Mouse (Mus musculus) skeletal muscle tissue, adult 2 months (tissue): Measurements from ENCODE around the gene Bmpr1b.

ENCODE experiments used
- DNase-seq: peaks from one replicate; pipeline ENCODE4 v3.0.0-alpha.2; 2012; ENCODE audit warnings: low read depth, low spot score

The Bmpr1b gene

DNA sequence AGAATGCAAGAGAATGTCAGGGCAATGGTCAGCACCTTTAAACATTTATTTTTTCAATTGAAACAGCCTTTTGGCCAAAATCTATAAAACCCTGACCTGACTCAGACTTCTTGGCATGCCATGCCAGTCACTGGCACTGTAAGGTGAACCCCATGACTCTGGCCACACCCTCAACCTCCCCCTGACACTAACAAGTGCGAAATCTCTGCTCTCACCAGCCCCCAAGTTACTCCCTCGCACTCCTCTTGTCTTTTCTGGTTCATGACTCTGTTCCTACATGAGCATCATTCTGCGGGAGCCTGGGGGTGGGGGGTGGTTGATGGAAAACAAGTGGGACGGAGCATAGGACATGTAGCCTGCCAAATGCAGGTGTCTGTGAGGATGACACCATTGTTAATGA, 135.1 kb downstream of the Bmpr1b start:
- no peak for DNase-seq

DNA sequence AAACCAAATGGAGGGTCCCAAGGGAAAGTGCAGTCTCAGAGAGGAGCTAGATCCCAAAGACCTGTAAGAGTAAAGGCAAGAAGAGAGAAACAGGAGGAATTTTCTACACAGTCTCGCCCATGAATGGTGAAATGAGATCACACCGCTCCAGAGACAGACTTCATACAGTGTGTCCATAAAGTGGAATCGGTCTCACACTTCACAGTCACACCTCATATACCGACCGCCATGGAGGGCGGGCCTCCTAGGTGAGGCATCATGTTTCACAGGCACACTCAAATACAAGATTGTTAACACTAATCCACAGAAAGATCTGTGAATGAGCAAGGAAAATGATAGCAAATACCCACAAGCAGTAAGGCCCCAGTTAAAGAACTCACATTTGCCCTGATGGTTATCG, 149.5 kb downstream of the Bmpr1b start:
- no peak for DNase-seq

DNA sequence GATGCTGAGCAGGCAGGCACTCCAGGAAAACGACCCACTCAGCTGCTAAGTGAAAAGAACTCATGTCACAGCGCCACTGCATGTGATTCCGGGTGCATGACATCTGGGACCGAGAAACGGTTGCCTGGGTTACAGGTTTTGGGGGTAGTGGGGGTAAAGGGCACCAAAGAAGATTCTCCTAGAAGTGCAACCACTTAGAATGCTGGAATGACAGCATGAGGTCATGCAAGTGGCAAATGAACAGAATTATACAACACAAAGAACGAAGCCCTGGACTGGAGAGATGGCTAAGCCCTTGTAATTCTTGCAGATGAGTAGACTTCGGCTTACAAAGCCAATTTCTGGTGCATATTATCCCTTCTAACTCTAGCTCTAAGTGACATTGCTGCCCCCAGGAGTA, 184.7 kb downstream of the Bmpr1b start:
- DNase-seq = no peak

DNA sequence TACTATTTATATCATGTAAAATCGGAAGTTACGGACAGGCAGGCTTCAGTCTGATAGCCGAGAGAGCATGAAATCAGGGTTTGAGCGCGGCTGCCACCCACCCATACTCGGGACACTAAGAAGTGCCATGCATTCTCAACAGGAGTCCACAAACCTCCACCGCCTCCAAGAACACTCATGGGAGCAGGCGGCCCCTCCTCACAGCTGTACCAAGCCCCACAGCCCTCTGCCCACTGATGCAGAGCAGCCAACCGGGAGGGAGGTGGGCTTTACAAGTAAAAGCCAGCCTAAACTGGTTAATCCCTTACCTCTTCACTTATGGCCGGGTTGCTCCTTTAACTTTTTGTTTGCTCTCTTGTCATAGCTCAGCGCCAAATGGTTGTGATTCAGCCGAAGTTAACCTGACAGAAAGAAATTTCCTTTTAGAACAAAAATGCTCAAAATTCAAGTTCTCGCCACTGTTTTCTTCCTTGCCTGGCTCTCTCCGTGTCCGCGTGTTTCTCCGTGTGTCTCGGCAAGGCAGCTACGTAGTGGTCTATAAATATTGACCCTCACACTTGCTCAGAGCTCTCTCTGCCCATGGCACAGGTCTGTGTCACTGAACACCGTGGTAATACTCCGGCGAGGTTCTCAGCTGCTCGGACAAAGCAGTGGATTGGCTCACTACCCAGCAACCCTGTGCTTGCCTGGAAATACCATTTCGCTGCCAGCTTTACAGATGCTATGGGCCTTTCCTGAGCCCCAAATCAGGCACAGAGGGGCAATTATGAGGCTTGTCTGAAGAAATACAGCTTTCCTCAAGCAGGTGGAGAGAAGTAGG, 187.4 kb downstream of the Bmpr1b start:
- peak; percentile 65 for DNase-seq

DNA sequence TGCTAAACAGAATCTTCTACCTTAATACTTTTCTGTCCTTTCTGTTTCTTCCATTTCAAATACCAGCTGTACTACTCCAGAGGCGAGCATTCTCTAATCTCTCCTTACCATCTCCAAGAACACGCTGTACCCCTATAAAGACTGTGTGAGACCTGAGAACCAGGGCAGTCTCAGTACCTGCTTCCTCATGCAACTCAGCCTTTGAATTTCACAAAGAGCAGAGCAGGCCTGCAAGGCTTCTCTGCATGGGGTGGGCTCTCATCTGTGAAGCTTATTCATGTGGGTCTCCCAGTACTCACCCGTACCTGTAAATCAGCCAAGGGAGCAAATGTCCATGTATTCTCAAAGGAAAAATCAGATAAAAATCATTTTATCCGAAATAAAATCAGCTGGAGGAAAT, 203.0 kb downstream of the Bmpr1b start:
- DNase-seq = peak; percentile 4

DNA sequence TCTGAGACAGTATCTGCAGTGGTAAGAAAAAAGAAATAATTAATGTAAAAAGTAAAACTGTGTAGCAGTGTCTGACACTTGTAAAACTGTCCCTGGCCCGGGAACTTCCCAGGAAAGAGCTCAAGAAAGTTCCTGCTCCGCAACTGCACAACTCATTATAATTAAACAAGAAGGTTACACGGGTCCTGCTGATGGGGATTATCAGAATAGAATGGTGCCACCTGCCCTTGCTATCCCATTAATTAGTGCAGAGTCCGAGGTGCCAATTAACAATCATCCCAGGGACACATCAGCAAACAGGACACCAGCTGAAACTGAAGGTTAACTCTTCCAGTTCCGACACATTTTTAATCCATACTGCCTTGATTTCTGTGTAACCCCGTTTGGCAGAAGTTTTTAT, 216.3 kb downstream of the Bmpr1b start:
- DNase-seq = no peak

DNA sequence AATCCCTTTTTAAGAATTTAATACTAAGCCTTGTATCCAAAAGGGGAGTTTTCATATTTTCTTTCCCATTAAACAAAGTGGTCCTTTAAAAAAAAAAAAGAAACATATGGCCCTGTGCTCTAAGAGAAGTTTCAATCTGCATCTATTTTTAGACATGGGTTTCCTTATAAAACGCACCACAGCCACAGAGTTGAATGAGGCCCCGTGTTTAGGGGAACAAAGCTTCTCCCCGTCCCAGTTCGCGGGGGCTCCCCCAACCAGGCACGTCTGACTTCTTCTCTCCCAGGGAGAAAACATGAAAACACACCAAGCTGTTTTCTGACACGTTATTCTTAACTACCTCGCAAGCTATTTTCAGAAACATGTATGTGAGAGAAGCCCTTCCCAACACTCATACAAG, 218.6 kb downstream of the Bmpr1b start:
- no peak for DNase-seq

DNA sequence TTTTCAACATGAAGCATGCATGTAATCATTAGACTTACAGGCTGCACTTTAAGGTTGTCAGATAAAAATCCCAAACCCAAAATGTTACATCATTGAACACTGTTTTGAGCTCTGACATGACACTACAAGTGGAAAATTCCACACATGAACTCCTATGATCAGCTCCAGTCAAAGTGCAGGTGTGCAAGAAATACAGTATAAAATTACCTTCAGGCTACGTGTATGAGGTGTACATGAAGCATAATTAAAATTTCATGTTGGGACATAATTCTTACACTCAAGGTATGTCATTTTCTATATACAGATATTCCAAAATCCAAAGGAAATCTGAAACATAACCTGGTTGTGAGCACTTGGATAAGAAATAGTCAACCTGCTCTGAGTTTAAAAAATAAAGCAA, 220.7 kb downstream of the Bmpr1b start:
- DNase-seq = no peak

DNA sequence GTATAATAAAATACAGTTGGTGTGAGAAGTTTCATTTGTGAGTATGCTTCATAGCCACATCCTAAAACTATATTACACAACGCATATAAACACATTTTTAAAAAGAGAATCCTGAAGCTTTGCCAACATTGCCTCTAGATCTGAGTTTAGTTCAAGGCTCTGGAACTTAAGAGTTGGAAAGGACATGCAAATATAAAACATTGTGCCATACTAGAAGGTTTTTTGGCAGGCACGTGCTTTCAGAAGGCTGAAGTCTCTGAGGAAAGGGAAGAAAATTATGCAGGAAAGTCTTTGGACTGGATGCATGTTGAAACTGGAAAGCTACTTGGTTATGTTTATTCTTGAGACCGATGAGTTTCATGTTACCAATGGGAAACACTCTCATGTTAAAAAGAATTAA, 221.1 kb downstream of the Bmpr1b start:
- DNase-seq = no peak

DNA sequence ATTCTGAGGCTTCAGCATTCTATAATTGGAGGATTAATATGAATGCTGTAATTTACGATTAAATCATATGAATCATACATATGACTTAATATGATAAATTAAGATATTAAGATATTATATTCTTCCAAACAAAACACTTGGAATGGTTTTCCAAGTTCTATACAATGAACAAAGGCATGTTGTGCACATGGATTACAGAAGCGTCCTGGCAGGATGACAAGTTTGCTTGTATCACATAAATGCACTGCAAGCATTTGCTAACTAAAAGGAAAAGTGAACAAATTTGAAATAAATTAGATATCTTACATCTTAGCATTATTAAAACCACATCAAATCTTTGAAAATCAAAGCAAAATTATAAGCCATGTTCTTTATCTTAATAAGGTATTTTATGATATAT, 222.4 kb downstream of the Bmpr1b start:
- no peak for DNase-seq

DNA sequence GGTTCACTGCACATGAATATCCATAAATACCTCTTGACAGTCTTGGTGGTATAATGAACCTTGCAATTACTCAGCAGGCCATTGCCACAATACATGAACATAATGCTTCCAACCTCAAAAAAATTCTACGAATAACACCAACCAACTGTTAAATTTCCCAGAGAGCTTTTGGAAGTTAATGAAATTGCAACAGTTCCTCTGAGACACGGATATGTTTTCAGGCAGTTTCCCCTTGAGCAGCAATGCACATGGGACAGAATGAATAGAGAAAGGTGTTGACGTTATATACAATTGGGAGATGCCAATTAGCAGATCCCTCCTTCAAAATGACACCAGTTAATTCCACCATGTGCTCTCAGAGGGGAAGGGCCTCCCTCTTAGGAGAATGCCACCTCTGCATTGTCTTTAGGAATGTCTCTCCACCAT, 225.9 kb downstream of the Bmpr1b start:
- no peak for DNase-seq

DNA sequence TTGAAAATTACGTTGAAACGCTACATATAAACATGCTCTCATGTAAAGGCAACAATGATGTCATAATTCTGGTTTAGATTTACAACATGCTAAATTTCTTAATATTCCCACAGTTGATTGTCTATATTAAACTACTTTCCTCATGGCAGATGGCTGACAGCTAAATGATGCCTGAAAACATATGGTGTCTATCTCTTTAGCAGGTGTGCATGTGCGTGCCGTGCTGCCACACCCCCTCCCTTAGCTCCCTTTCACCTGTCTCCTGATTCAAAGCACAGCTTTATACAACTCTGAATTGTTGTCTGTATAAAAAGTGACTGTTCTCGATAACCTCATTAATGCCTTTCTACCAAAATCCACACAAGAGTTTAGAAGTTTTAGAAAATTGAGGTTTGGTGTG, 229.0 kb downstream of the Bmpr1b start:
- DNase-seq = no peak

DNA sequence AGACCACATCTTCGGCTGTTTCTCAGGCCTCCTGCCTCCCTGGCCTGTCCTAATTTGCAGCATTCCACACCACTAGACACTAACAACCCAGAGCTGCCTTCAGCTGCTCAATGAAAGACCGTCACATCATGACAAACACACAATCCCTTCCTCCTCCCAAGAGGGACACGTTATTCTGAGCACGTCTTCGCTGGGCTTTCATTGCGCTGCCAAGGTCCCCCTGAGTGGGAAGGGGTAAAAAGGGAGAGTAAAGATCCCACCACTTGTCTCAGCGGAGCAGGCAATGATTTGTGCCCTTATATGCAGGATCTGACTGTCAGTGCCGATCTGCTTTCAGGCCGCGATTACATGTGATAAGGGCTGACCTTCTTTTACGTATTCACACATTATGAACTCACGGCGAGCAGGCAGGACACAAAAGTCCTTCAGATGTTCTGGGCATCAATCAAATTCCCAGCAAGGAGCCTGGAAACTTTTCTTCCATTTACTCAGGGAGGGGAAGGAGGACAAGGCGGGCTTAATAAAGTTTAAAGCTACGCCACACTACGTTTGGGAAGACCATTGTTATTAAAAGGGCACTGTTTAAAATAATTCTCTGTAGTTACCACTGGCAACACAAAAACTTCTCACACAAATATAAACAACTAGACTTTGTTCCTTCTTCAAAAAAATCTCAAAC, 232.5 kb downstream of the Bmpr1b start:
- DNase-seq = no peak

DNA sequence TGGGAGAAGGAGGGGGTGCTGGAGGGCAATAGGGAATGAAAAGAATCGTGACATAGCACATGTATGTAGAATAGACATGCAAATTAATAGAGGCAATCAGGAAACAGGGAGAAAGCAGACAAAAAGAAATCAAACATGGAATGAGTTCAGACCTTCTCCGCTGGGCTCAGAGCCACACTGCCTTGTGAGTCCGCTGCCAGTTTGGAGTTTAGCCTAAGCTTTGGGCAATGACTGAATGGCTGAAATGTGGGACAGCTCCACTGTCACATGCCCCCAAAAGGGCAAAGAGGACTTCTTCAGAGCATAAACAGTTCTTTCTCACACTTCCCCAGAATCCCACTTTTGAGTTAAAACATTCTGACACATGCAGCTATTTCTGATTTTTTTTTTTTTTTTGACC, 236.3 kb downstream of the Bmpr1b start:
- peak; percentile 13 for DNase-seq

DNA sequence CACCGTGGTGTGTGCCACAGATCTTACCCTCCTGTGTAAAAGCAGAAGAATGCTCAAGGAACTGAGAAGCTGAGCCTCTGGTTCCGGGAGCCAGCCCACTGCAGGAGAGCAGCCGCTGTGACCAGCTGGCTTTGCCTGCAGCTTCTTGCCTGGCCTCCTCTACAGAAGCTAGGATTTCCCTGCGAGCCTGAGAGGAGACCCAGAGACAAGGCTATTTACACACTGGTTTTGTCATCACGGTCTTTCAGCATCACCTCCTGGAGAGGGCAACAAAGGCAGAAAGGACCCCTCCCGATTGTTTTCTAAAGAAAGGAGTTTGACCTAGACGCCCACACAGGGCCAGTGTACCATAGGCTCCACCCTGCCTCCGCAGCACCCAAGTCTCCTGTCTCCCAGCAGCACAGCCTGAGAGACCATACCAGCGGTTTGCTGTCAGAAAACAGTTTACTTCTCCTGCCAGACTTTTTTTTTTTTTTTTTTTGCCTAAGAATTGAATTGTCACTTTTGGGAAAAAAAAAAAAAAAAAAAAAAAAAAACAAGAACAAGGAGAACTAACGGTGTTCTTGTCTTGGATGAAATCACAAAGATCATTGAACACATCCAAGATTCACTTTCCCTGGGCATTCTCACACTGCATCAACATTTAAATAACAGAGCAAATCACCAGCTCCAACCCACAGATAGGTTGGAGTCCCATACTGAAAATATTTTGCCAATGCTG, 237.7 kb downstream of the Bmpr1b start:
- no peak for DNase-seq

DNA sequence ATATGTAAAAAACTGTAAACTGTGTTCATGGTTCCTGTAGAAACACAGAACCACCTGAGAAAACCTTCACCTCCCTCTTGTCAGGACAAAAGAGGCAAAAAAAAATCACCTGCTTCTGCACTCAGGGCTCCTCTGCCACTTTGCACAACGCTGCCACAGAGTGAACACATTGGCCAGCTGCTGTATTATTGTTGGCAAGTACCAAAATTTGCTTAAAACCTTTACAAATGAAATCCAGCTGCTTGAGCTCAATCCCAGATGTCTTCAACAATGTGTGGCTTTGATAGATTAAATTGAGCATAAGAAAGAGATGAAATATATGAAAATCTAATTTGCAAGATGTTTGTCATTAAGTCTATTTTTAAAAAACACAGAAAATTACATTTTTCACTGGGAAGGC, 245.8 kb downstream of the Bmpr1b start:
- DNase-seq = no peak

DNA sequence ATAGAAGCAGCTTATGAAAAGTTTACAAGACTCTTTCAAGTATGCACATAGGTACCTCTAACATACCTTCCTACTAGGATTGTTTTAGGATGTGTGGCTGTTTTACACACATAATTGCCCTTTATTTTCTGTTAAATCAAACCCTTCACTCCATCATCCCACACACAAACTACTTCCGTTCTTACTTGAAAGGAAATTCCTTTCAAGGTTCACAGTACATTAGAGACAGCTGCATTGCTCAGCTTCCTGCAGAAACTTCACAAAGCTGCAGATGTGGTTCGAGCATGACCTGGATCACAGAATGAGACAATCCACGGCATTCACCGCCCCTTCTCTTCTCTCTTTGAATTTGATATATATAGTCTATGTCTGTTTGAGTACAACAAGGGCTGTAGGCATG, 248.1 kb downstream of the Bmpr1b start:
- no peak for DNase-seq

DNA sequence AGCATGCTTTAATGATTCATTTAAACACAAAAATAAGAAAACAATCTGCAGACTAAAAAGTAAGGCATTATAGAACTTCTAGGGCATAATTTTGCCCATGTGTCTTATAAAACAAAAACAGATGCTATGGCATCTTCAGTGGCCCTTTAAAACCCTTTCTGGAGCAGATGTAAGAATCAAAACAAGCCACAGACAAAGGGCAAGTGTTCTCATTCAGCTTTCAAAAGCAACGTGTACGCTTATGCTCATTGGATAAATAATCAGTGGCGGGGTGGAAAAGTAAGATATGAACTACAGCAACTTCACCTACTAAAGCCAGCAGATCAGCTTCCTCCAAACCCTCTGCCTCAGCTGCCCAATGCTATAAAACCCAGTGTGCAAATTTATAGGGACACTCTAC, 249.6 kb downstream of the Bmpr1b start:
- DNase-seq = no peak

DNA sequence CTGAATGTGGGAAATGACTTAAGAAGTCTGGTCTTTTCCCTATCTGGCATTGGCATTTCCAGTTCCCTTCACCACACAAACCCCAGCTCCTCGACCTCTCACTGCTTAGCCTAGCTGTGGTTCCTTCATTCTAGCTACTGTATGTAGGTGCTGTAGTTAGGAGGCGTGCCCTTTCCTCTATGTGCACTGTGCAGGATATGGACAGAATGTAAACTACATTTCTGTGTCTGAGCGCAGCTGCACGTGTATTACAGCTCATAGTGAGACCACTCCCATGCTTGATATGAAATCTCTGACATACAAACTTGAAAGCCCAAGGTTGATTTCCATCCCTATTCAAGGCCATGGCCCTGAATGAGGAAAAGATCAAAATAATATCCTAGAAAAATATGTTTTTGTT, 252.1 kb downstream of the Bmpr1b start:
- DNase-seq = no peak

DNA sequence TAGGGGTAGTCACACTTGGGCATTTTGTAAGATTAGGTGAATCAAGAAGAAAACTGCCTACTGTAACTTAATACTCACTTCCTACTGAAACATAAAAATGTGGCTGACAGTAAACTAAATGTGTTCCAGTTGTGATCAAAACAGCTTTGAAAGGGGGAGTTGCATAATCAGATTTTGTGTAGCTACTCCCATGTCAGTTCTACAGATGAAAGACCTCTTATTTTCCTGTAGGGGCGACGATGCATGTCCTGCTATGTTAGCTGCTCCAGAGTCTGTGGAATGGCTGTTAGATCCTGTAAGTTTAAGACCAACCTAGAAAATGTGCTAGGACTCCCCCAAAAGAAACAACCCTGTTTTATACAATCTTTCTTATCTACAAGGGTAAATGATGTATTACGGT, 253.2 kb downstream of the Bmpr1b start:
- DNase-seq = no peak

DNA sequence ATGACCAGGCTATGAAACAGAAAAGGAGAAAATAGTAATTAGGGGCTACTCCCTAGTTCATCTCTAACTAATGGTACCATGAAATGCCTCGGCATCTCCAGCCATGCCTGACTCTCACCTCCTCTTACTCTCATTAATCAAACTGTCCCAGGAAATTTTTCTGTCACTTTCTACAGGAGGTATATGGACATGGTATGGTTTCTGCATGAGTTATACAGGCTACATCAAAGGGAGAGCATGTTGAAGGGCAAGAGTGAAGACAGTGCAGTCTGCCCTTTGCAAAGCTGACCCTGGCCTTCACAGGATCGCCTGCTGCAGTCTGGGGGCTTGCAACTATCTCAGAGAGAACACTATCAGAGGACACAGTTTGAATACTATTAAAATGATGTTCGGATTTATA, 254.6 kb downstream of the Bmpr1b start:
- no peak for DNase-seq

DNA sequence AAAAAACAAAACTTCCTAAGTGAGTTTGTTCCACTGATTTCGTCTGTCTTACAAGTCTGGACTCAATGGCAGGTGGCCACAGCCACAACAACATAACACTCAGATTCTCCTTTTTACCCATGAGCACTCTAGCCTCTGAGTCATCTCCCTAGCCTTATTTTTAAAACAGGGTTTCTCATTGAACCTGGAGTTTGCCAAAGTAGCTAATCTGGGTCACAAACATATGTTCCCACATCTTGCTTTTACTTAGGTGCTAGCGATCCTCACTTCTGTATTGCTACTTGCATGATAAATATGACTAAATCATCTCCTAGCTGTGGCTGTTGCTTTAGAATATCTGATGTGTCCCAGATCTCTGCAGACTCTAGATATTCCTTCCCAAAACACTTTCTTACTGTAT, 260.1 kb downstream of the Bmpr1b start:
- DNase-seq = no peak
